Mouse (Mus musculus): ENCODE data around the gene Pitx1. TPM values are rescaled to one million over a fixed set of nuclear protein-coding genes. Genes with fewer than 3 reads are reported as not detected.

Pitx1 gene
- polyA plus RNA-seq (2016; fragmentation: Nextera tagmentation; extraction: Ambion mirVana) = 44.2 and 52.9 TPM in 2 replicates

DNA sequence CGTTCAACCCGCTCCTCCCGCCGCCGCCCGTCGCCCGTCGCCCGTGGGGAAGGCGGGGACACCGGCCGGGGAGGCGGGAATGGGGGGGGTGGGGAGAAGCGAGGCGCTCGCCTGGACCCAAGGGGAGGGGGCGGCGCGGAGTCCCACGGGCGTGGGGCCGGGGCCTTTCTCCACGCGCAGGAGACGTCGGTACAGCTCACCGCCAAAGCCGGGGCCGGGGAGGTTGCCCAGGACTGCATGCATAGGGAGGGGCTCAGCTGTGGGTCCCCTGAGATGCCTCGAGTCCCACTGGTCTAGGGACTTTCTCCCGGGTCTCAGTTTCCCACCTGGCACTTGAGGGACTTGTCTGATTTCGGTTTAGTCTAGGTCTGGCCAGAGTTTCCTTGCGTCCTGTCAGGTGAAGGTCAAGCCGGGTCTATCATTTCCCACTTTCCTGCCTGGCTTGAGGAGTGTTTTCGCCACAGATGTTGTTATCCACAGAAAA lies at the start of gene Pitx1:
Gene Pitx1 (minus strand): TSS at position 51 of the 484 bp plus-strand sequence.
- no peaks in the 10 kb centered on the region for H3K9me3 ChIP-seq
- peak; percentile 59 for DNase-seq (ENCODE audit: low spot score)
- peak within 1 kb of the TSS; percentile 87 for H3K27ac ChIP-seq (replicated peaks)
- peaks cover 100% of the 10 kb centered on the region for H3K27me3 ChIP-seq (replicated peaks; ENCODE audit: low read depth, poor library complexity, severe bottlenecking)
- peak within 1 kb of the TSS; percentile 63 for H3K4me3 ChIP-seq
- 1% methylated on average over 34 of the region's 36 CpGs for WGBS
- no peaks in the 10 kb centered on the region for H3K36me3 ChIP-seq (replicated peaks)
- peaks cover 51% of the 10 kb centered on the region for H3K4me1 ChIP-seq

DNA sequence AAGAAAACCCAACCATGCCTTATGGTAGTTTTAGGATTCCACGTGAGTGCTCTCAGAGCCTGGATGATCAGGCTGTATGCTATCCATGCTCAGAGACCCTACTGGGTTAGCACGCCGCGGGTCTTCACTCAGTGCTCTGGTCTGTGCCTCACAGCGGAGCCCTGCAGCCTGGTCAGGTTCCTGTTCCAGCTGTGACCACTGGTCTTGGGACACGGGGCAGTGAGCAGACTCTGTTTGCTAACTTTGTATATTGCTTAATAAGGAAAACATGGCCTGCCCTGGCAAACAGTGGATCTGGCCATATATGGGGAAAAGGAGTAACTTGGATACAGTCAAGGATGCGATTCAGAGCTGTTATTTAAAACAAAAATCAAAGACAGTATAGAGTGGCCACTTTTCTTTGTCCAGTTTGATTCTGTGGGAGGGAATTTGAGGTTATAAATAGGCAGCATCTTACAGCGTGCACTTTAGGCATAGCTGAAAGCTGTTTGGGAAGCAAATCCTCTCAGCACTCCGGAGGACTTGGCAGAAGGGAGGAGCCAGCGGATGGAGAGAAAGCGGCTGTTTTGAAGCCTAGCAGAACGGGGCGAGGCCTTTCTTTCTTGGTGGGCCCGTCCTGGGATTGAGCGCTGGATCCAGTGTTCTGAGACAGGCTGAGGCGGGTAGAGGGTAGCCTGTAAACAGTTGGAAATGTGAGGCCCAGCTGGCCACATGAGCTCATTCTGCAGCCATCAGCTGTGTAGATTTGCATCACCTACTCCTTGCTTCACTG lies 45.6 kb upstream of the Pitx1 start:
- WGBS = 58% methylated on average over 16 of the region's 16 CpGs
- Histone ChIP-seq H3K27me3 (replicated peaks; ENCODE audit: low read depth, poor library complexity, severe bottlenecking) (peaks cover 5% of the 10 kb centered on the region; the same call in 1 of the 2 replicates), H3K4me3 (no peak overlapping the region), H3K36me3 (replicated peaks) (no peaks in the 10 kb centered on the region), H3K4me1 (peaks cover 7% of the 10 kb centered on the region), H3K9me3 (no peaks in the 10 kb centered on the region), H3K27ac (replicated peaks) (no peak overlapping the region)
- no peak for DNase-seq (ENCODE audit: low spot score)

DNA sequence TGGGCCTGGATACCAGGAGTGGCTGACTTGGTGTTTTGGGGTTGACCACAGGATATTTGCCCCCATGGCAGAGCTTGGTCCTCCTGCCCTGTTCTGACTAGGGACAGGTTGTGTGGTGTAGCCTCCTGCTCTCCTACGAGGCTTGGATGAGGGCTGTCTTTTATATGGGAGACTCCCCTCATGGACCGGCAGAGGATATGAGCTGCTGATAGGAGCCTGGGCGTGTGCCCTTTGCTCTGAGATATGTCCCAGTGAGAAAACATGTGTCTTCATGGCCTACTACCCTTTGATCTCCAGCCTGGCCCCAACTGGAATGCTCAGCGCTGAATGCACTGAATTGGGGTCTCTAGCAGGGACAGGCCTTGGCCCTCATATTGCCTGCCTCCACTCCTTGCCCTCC lies 42.4 kb upstream of the Pitx1 start:
- H3K9me3 ChIP-seq = no peaks in the 10 kb centered on the region
- peaks cover 5% of the 10 kb centered on the region; the same call in 1 of the 2 replicates for H3K27me3 ChIP-seq (replicated peaks; ENCODE audit: low read depth, poor library complexity, severe bottlenecking)
- H3K4me1 ChIP-seq = peaks cover 12% of the 10 kb centered on the region
- H3K36me3 ChIP-seq (replicated peaks) = no peaks in the 10 kb centered on the region
- DNase-seq (ENCODE audit: low spot score) = no peak
- H3K4me3 ChIP-seq = no peak overlapping the region
- H3K27ac ChIP-seq (replicated peaks) = no peak overlapping the region
- WGBS = 87% methylated on average over 4 of the region's 4 CpGs

- 82% methylated on average over 7 of the region's 7 CpGs for WGBS
- H3K36me3 ChIP-seq (replicated peaks) = no peaks in the 10 kb centered on the region
- H3K27me3 ChIP-seq (replicated peaks; ENCODE audit: low read depth, poor library complexity, severe bottlenecking) = 0 out of 2 replicates have a peak, but pooled peaks cover 7% of the 10 kb centered on the region
- H3K9me3 ChIP-seq = peaks cover 4% of the 10 kb centered on the region; the same call in 1 of the 2 replicates
- peaks cover 17% of the 10 kb centered on the region for H3K4me1 ChIP-seq
- DNase-seq (ENCODE audit: low spot score) = no peak
- no peak overlapping the region for H3K4me3 ChIP-seq
- H3K27ac ChIP-seq (replicated peaks) = no peak overlapping the region
Observed at GRCm38 (mm10) chr13:55871410-55871809, 35.4 kb upstream of the Pitx1 start.

GRCm38 (mm10) chr13:55870001-55870400 lies 34.0 kb upstream of the Pitx1 start:
- H3K4me3 ChIP-seq = no peak overlapping the region
- 75% methylated on average over 1 of the region's 1 CpGs for WGBS
- peaks cover 7% of the 10 kb centered on the region; the same call in 1 of the 2 replicates for H3K27me3 ChIP-seq (replicated peaks; ENCODE audit: low read depth, poor library complexity, severe bottlenecking)
- H3K36me3 ChIP-seq (replicated peaks) = no peaks in the 10 kb centered on the region
- H3K4me1 ChIP-seq = peaks cover 17% of the 10 kb centered on the region
- DNase-seq (ENCODE audit: low spot score) = no peak
- peaks cover 4% of the 10 kb centered on the region; the same call in 1 of the 2 replicates for H3K9me3 ChIP-seq
- no peak overlapping the region for H3K27ac ChIP-seq (replicated peaks)

- Histone ChIP-seq H3K9me3 (peaks cover 4% of the 10 kb centered on the region; the same call in 1 of the 2 replicates), H3K4me3 (no peak overlapping the region), H3K27ac (replicated peaks) (no peak overlapping the region), H3K36me3 (replicated peaks) (no peaks in the 10 kb centered on the region), H3K27me3 (replicated peaks; ENCODE audit: low read depth, poor library complexity, severe bottlenecking) (peaks cover 15% of the 10 kb centered on the region; the same call in 1 of the 2 replicates), H3K4me1 (peaks cover 12% of the 10 kb centered on the region; the same call in 1 of the 2 replicates)
- WGBS = 78% methylated on average over 13 of the region's 13 CpGs
- no peak for DNase-seq (ENCODE audit: low spot score)
Observed at GRCm38 (mm10) chr13:55867540-55868103, 31.6 kb upstream of the Pitx1 start.

- WGBS = 51% methylated on average over 10 of the region's 10 CpGs
Observed at GRCm38 (mm10) chr13:55860483-55860882, 24.5 kb upstream of the Pitx1 start.

GRCm38 (mm10) chr13:55858463-55858862 lies 22.5 kb upstream of the Pitx1 start:
- peaks cover 81% of the 10 kb centered on the region for H3K27me3 ChIP-seq (replicated peaks; ENCODE audit: low read depth, poor library complexity, severe bottlenecking)
- H3K4me3 ChIP-seq = no peak overlapping the region
- H3K9me3 ChIP-seq = no peaks in the 10 kb centered on the region
- WGBS = 91% methylated on average over 5 of the region's 5 CpGs
- H3K36me3 ChIP-seq (replicated peaks) = no peaks in the 10 kb centered on the region
- H3K27ac ChIP-seq (replicated peaks) = no peak overlapping the region
- no peak for DNase-seq (ENCODE audit: low spot score)
- H3K4me1 ChIP-seq = peaks cover 30% of the 10 kb centered on the region

More at GRCm38 (mm10) chr13:55860483-55860882, 24.5 kb upstream of the Pitx1 start:
- Histone ChIP-seq H3K4me1 (peaks cover 30% of the 10 kb centered on the region), H3K27me3 (replicated peaks; ENCODE audit: low read depth, poor library complexity, severe bottlenecking) (peaks cover 69% of the 10 kb centered on the region), H3K36me3 (replicated peaks) (no peaks in the 10 kb centered on the region), H3K4me3 (no peak overlapping the region), H3K9me3 (no peaks in the 10 kb centered on the region), H3K27ac (replicated peaks) (no peak overlapping the region)
- peak; percentile 15 for DNase-seq (ENCODE audit: low spot score)

DNA sequence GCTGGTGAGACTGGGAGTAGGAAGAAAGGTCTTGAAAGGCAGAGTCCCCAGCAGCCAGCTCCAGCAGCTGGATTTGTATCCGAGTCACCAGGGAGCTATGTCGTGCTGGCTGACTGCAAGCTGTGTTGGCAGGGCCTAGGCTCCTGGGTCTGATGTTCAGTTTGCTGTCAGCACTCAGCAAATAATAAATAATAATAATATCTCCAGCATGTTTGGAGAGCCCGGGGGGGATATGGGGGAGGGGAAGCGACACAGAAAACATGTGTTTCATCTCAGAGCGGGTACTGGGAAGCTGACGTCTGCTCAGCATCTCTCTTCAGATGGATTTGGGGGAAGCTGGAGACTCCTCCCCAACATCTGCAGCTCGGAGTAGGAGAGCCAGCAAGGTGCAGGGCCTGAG lies 19.8 kb upstream of the Pitx1 start:
- 62% methylated on average over 7 of the region's 7 CpGs for WGBS
- no peak for DNase-seq (ENCODE audit: low spot score)
- Histone ChIP-seq H3K4me3 (no peak overlapping the region), H3K27me3 (replicated peaks; ENCODE audit: low read depth, poor library complexity, severe bottlenecking) (peaks cover 86% of the 10 kb centered on the region), H3K36me3 (replicated peaks) (no peaks in the 10 kb centered on the region), H3K27ac (replicated peaks) (0 out of 2 replicates have a peak overlapping the region, but pooled peaks have one; percentile 3), H3K9me3 (no peaks in the 10 kb centered on the region), H3K4me1 (peaks cover 36% of the 10 kb centered on the region)

DNA sequence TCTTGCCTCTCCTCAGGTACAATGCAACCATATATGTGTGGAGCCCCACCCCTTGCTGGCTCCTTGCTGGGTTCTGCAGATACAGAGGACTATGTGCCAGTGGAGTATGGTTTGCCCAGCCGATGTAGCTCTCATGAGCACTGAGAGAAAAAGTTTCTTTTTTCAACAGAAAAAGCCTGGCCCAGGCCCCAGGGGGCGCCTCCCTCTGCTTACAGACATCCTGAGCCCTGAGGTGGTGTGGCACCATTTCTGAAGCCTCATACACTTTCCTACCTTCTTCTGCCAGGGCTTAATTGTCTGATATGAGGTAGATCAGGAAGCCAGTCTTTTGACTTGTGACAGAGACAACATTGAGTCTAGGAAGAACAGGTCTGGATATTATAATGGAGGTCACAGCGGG lies 16.2 kb upstream of the Pitx1 start:
- H3K4me1 ChIP-seq = peaks cover 46% of the 10 kb centered on the region
- no peaks in the 10 kb centered on the region for H3K9me3 ChIP-seq
- DNase-seq (ENCODE audit: low spot score) = no peak
- peaks cover 83% of the 10 kb centered on the region for H3K27me3 ChIP-seq (replicated peaks; ENCODE audit: low read depth, poor library complexity, severe bottlenecking)
- no peak overlapping the region for H3K27ac ChIP-seq (replicated peaks)
- H3K36me3 ChIP-seq (replicated peaks) = no peaks in the 10 kb centered on the region
- WGBS = 78% methylated on average over 3 of the region's 3 CpGs
- no peak overlapping the region for H3K4me3 ChIP-seq

DNA sequence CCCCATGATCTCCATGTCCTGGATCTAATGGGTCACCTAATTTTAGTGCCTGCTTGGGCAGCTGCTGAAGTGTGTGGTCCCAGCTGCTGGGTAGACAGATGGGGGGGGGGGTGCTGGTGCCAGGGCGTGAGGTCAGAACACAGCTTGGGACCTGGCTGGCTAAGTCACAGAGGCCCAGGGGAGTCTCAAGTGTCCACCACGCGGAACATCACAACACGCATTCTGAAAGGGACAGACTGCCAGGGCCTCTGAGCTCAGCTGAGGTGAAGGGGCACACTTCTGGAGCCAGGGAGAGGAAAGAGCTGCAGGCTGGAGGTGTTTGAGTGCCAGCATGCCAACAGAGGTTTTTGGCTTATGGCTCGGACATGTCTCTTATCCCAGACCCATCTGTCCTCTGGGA lies 14.7 kb upstream of the Pitx1 start:
- Histone ChIP-seq H3K36me3 (replicated peaks) (no peaks in the 10 kb centered on the region), H3K27ac (replicated peaks) (no peak overlapping the region), H3K4me1 (peaks cover 44% of the 10 kb centered on the region), H3K27me3 (replicated peaks; ENCODE audit: low read depth, poor library complexity, severe bottlenecking) (peaks cover 83% of the 10 kb centered on the region), H3K9me3 (no peaks in the 10 kb centered on the region), H3K4me3 (no peak overlapping the region)
- 75% methylated on average over 5 of the region's 5 CpGs for WGBS
- DNase-seq (ENCODE audit: low spot score) = no peak

DNA sequence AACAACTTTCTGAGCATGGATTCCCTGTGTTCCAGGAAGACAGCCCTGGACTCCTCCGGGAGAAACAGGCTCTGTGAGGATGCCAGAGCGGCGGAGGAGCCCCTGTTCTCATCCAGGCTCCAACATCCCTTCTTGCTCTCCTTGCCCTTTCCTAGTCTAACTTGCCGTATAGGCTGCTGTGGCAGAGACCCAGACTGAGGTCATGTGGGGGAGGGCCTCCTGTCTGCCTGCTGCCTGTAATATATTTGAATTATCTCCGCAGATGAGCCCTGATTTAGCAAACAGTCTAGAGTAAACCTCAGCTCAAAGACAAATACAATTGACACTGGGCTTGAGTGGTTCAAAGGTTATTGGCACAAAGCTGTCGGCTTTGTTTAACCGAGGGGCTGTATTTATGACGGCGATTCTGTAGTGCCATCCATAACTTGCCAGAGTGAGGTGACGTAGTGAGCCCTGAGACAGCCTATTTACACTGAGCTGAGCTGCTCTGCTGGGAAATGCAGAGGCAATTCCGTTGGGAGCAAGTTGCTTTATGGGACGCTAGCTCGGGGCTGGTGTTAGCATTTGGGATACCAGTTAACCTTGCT lies 12.7 kb upstream of the Pitx1 start:
- Histone ChIP-seq H3K4me3 (no peak overlapping the region), H3K27ac (replicated peaks) (peak overlapping the region; percentile 19; the same call in 1 of the 2 replicates), H3K36me3 (replicated peaks) (no peaks in the 10 kb centered on the region), H3K4me1 (peaks cover 42% of the 10 kb centered on the region), H3K9me3 (peaks cover 3% of the 10 kb centered on the region), H3K27me3 (replicated peaks; ENCODE audit: low read depth, poor library complexity, severe bottlenecking) (peaks cover 80% of the 10 kb centered on the region)
- no peak for DNase-seq (ENCODE audit: low spot score)
- WGBS = 67% methylated on average over 13 of the region's 13 CpGs

Measured in embryonic facial prominence, embryonic 10.5 days (tissue).